Mouse (Mus musculus): ENCODE data around the gene Zbtb16. TPM values are rescaled to one million over a fixed set of nuclear protein-coding genes. Genes with fewer than 3 reads are reported as not detected.

The Zbtb16 gene
- total and polyA plus RNA-seq, 3 experiments: 10.6 to 45.5 (median 20.0) TPM

DNA sequence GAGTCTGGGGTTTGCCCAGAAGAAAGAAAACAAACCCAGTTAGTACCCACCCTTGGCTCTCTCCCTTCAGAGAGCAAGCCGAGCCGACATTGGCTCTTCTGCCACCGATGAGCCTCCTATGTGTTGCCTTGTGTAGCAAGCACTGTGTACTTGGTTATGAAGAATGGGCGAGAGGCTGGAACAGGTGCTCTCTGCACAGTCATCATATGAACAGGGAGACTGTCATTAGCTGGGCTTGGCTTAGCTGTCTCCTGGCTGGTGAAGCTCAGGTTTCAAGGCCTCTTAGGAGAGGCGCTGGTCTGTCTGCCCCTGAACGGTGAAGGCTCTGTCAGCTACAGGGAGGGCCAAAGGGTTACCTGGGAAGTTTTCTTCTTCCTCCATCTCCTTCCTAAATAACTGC, 62.9 kb downstream of the Zbtb16 start:
- ATAC-seq (ENCODE audit: extremely low read depth, insufficient number of reproducible peaks, low FRiP score, poor library complexity, severe bottlenecking): no peak
- no peaks in the 10 kb centered on the region; the same call in 1 of the 2 replicates for H3K27me3 ChIP-seq (ENCODE audit: insufficient read depth, low read length)
- H3K4me3 ChIP-seq (ENCODE audit: low read depth, low read length): no peak overlapping the region
- no peaks in the 10 kb centered on the region for H3K9me3 ChIP-seq (replicated peaks)
- no peak for TF ChIP-seq POLR2AphosphoS5 (IDR thresholded peaks at IDR 0.05; ENCODE audit: insufficient replicate concordance, low read depth, low read length)
- peaks cover 38% of the 10 kb centered on the region for H3K4me1 ChIP-seq (ENCODE audit: insufficient read depth, low read depth, low read length)
- no peak for DNase-seq (ENCODE audit: low spot score)
- peaks cover 87% of the 10 kb centered on the region for H3K36me3 ChIP-seq (replicated peaks)

DNA sequence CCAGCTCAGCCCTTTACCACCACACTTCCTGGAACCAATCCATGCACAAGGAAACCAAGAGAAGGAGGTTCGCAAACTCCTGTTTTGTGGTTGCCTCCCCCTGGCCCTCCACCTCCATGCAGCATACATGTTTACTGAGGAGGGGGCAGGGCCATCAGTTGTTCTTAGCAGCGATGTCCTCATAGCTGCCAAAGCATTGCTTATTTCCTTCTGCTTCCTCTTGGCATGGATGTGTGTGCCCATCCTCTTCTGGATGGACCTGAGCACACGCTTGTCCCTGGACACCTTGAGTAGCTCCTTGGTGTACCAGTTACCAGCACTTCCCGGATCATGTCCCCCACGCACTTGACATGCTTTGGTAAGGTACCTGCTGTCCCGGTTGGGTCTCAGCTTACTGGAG, 64.5 kb downstream of the Zbtb16 start:
- no peaks in the 10 kb centered on the region for H3K27me3 ChIP-seq (ENCODE audit: insufficient read depth, low read length)
- H3K36me3 ChIP-seq (replicated peaks): peaks cover 86% of the 10 kb centered on the region
- ATAC-seq (ENCODE audit: extremely low read depth, insufficient number of reproducible peaks, low FRiP score, poor library complexity, severe bottlenecking): no peak
- H3K9me3 ChIP-seq (replicated peaks): no peaks in the 10 kb centered on the region
- no peak for TF ChIP-seq POLR2AphosphoS5 (IDR thresholded peaks at IDR 0.05; ENCODE audit: insufficient replicate concordance, low read depth, low read length)
- TF ChIP-seq CTCF (IDR thresholded peaks at IDR 0.05; ENCODE audit: low read depth, low read length): no peak
- TF ChIP-seq TAL1 (conservative IDR thresholded peaks at IDR 0.05; ENCODE audit: low read depth, low read length): no peak
- no peak for TF ChIP-seq GATA2 (IDR thresholded peaks at IDR 0.05; ENCODE audit: borderline replicate concordance, low read depth, low read length)
- no peak for TF ChIP-seq GATA1 (IDR thresholded peaks at IDR 0.05; ENCODE audit: borderline replicate concordance, low read length)
- DNase-seq (ENCODE audit: low spot score): no peak
- no peak overlapping the region for H3K4me3 ChIP-seq (ENCODE audit: low read depth, low read length)
- peaks cover 46% of the 10 kb centered on the region for H3K4me1 ChIP-seq (ENCODE audit: insufficient read depth, low read depth, low read length)

GRCm38 (mm10) chr9:48768965-48769364, 67.1 kb downstream of the Zbtb16 start:
- no peak for DNase-seq (ENCODE audit: low spot score)
- Histone ChIP-seq H3K9me3 (replicated peaks) (no peaks in the 10 kb centered on the region), H3K4me1 (ENCODE audit: insufficient read depth, low read depth, low read length) (peaks cover 40% of the 10 kb centered on the region), H3K36me3 (replicated peaks) (peaks cover 80% of the 10 kb centered on the region), H3K4me3 (ENCODE audit: low read depth, low read length) (no peak overlapping the region), H3K27me3 (ENCODE audit: insufficient read depth, low read length) (no peaks in the 10 kb centered on the region)
- TF ChIP-seq GATA1 (IDR thresholded peaks at IDR 0.05; ENCODE audit: borderline replicate concordance, low read length) (no peak), POLR2AphosphoS5 (IDR thresholded peaks at IDR 0.05; ENCODE audit: insufficient replicate concordance, low read depth, low read length) (no peak), CTCF (IDR thresholded peaks at IDR 0.05; ENCODE audit: low read depth, low read length) (no peak), GATA2 (IDR thresholded peaks at IDR 0.05; ENCODE audit: borderline replicate concordance, low read depth, low read length) (no peak), TAL1 (conservative IDR thresholded peaks at IDR 0.05; ENCODE audit: low read depth, low read length) (no peak)
- no peak for ATAC-seq (ENCODE audit: extremely low read depth, insufficient number of reproducible peaks, low FRiP score, poor library complexity, severe bottlenecking)

- no peaks in the 10 kb centered on the region for H3K27me3 ChIP-seq (ENCODE audit: insufficient read depth, low read length)
- H3K4me1 ChIP-seq (ENCODE audit: insufficient read depth, low read depth, low read length): peaks cover 45% of the 10 kb centered on the region
- ATAC-seq (ENCODE audit: extremely low read depth, insufficient number of reproducible peaks, low FRiP score, poor library complexity, severe bottlenecking) (no peak), DNase-seq (ENCODE audit: low spot score) (no peak)
- no peak for TF ChIP-seq GATA2 (IDR thresholded peaks at IDR 0.05; ENCODE audit: borderline replicate concordance, low read depth, low read length)
- no peak for TF ChIP-seq TAL1 (conservative IDR thresholded peaks at IDR 0.05; ENCODE audit: low read depth, low read length)
- no peak for TF ChIP-seq POLR2AphosphoS5 (IDR thresholded peaks at IDR 0.05; ENCODE audit: insufficient replicate concordance, low read depth, low read length)
- TF ChIP-seq CTCF (IDR thresholded peaks at IDR 0.05; ENCODE audit: low read depth, low read length): no peak
- no peak for TF ChIP-seq GATA1 (IDR thresholded peaks at IDR 0.05; ENCODE audit: borderline replicate concordance, low read length)
- peaks cover 78% of the 10 kb centered on the region for H3K36me3 ChIP-seq (replicated peaks)
- no peaks in the 10 kb centered on the region for H3K9me3 ChIP-seq (replicated peaks)
- no peak overlapping the region for H3K4me3 ChIP-seq (ENCODE audit: low read depth, low read length)
Measured at GRCm38 (mm10) chr9:48767666-48768432, 68.2 kb downstream of the Zbtb16 start.

- Histone ChIP-seq H3K9me3 (replicated peaks) (no peaks in the 10 kb centered on the region), H3K27me3 (ENCODE audit: insufficient read depth, low read length) (no peaks in the 10 kb centered on the region), H3K4me3 (ENCODE audit: low read depth, low read length) (no peak overlapping the region), H3K4me1 (ENCODE audit: insufficient read depth, low read depth, low read length) (peaks cover 55% of the 10 kb centered on the region), H3K36me3 (replicated peaks) (peaks cover 70% of the 10 kb centered on the region)
- TF ChIP-seq TAL1 (conservative IDR thresholded peaks at IDR 0.05; ENCODE audit: low read depth, low read length): no peak
- TF ChIP-seq CTCF (IDR thresholded peaks at IDR 0.05; ENCODE audit: low read depth, low read length): no peak
- TF ChIP-seq GATA2 (IDR thresholded peaks at IDR 0.05; ENCODE audit: borderline replicate concordance, low read depth, low read length): no peak
- no peak for TF ChIP-seq POLR2AphosphoS5 (IDR thresholded peaks at IDR 0.05; ENCODE audit: insufficient replicate concordance, low read depth, low read length)
- no peak for TF ChIP-seq GATA1 (IDR thresholded peaks at IDR 0.05; ENCODE audit: borderline replicate concordance, low read length)
- DNase-seq (ENCODE audit: low spot score) (no peak), ATAC-seq (ENCODE audit: extremely low read depth, insufficient number of reproducible peaks, low FRiP score, poor library complexity, severe bottlenecking) (no peak)
Measured at GRCm38 (mm10) chr9:48765927-48766326, 70.1 kb downstream of the Zbtb16 start.

GRCm38 (mm10) chr9:48764311-48764710, 71.7 kb downstream of the Zbtb16 start:
- Histone ChIP-seq H3K4me1 (ENCODE audit: insufficient read depth, low read depth, low read length) (peaks cover 62% of the 10 kb centered on the region), H3K4me3 (ENCODE audit: low read depth, low read length) (no peak overlapping the region), H3K9me3 (replicated peaks) (no peaks in the 10 kb centered on the region), H3K27me3 (ENCODE audit: insufficient read depth, low read length) (no peaks in the 10 kb centered on the region), H3K36me3 (replicated peaks) (peaks cover 67% of the 10 kb centered on the region)
- ATAC-seq (ENCODE audit: extremely low read depth, insufficient number of reproducible peaks, low FRiP score, poor library complexity, severe bottlenecking): no peak
- TF ChIP-seq CTCF (IDR thresholded peaks at IDR 0.05; ENCODE audit: low read depth, low read length): no peak
- TF ChIP-seq POLR2AphosphoS5 (IDR thresholded peaks at IDR 0.05; ENCODE audit: insufficient replicate concordance, low read depth, low read length): no peak
- no peak for TF ChIP-seq TAL1 (conservative IDR thresholded peaks at IDR 0.05; ENCODE audit: low read depth, low read length)
- no peak for TF ChIP-seq GATA1 (IDR thresholded peaks at IDR 0.05; ENCODE audit: borderline replicate concordance, low read length)
- no peak for TF ChIP-seq GATA2 (IDR thresholded peaks at IDR 0.05; ENCODE audit: borderline replicate concordance, low read depth, low read length)
- DNase-seq (ENCODE audit: low spot score): no peak
